Mouse (Mus musculus): ENCODE results near the gene Kti12.

Gene Kti12

DNA sequence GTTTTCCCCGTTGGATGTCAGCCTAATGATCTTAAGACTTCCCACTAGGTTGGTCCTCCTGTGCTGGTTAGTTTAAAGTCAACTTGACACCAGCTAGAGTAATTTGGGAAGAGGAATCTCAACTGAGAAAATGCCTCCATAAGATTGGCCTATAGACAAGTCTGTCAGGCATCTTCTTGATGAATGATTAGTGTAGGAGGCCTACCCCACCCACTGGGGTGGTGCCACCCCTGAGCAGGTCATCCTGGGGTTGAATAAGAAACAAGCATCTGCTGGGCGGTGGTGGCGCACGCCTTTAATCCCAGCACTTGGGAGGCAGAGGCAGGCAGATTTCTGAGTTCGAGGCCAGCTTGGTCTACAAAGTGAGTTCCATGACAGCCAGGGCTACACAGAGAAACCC, 26.2 kb downstream of the Kti12 start:
- DNase-seq, result no peak

DNA sequence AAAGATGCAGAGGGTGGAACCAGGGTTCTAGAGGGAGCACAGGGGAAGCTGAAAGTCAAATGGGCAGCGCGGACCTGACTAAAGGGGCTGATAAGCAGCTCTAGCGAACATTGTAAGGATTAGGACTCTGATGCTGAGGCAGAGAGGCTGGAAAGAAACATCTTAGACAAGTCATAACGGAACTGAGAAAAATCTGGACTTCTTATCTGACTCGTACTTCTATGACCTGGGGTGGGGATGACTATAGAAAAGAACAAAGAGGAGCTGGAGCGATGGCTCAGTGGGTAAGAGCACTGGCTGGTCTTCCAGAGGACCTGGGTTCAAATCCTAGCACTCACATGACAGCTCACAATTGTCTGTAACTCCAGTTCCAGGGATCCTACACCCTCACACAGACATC, 30.3 kb downstream of the Kti12 start:
- DNase-seq, result no peak

DNA sequence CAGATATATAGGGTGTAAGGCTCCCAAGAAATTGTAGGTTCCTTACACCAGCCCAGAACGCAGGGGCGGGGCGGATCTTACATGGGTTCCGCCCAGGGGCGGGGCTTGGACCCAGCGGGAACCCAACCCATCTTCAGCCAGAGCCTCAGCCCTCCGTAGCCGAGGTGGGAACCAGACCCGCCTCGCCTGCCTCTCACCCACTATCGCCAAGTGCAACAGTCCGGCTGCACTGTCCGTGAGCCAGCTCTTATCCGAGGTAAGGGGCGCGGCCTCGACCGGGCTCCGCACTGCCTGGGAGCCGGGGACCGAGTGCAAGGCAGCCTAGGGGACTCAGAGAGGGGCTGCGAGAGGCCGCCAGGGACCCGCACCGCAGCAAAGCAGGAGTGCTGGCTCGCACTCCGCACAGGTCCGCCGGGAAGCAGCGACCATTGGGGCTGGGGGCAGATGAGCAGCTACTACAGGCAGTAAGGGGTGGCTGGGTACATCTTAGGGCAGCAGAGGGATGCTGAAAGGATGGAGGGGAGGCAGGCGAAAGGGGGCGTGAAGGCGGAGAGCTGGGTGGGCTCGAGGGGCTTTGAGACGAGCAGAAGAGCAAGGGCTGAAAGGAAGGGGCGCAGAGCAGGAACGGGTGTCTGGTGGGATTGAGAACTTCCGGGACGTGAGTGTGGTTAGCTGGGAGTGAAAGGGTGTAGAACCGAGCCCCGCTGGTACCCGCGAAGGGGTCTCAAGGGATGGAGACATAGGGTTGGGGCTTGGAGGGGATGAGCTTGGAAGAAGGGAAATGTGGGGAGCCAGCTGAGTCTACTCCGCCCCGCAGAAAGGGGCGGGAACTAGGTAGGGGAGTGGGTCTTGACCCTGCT, 31.6 kb downstream of the Kti12 start, which contains the start of gene Rab3b:
Gene Rab3b, plus strand, starts transcription at position 101 of the 860 bp plus-strand sequence.
- DNase-seq, result peak; percentile 71

DNA sequence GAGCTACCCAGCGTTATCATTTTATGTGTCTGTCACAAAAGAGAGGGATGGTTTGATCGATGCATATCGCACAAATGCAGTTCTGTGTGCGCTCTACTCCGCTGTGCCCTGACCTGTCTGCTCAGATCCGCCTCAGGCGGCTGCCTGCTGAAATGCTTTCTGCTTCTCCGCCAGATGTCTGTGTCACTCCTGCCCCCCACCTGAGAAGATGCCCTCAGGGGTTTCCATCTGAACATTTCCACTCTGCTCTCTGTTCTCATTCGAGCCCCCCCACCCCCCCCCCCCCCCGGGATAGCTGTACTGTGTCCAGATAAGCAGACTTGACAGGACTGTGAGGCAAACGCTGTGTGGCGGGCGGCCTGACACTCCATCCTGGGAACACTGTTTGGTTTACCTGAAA, 36.2 kb downstream of the Kti12 start:
- DNase-seq, result no peak

DNA sequence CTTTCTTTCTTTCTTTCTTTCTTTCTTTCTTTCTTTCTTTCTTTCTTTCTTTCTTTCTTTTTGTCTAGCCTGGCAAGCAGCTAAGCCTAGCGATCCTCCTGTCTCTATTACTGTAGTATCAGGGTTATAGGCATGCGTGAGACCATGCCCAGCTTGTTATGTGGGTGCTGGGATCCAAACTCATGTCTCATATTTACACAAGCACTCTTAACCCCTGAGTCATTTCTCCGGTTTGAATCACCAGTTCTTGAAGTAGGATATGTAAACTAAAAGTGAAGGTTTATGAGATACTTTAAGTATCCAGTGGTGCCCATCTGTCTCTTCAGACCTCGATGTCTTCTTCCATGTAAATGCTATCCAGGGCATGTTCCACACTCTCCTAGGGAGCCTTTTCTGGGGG, 39.9 kb downstream of the Kti12 start:
- no peak for DNase-seq

DNA sequence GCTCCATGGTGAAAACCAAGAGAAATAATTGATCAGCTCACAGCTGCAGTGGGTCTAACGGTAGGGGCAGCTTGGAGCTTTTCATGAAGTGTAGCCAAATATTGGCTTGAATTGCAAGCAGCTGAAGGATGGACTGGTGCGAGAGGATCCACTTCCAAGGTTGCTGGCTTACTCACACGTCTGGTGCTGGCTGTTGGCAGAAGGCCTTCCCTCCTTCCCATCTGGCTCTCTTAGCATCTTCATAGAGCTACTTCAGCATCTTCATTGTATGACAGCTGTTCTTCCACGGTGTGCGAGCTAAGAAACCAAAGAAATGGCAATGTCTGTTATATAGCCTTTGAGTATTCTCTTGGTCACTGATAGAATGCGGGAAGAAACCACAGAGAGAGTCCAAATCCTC, 43.3 kb downstream of the Kti12 start:
- no peak for DNase-seq
